Mouse (Mus musculus) kidney, adult 18-20 months (tissue): ENCODE results near the gene Mindy3.

Experiments
- DNase-seq: peaks from one replicate; pipeline ENCODE4 v3.0.0; 2021

The Mindy3 gene

DNA sequence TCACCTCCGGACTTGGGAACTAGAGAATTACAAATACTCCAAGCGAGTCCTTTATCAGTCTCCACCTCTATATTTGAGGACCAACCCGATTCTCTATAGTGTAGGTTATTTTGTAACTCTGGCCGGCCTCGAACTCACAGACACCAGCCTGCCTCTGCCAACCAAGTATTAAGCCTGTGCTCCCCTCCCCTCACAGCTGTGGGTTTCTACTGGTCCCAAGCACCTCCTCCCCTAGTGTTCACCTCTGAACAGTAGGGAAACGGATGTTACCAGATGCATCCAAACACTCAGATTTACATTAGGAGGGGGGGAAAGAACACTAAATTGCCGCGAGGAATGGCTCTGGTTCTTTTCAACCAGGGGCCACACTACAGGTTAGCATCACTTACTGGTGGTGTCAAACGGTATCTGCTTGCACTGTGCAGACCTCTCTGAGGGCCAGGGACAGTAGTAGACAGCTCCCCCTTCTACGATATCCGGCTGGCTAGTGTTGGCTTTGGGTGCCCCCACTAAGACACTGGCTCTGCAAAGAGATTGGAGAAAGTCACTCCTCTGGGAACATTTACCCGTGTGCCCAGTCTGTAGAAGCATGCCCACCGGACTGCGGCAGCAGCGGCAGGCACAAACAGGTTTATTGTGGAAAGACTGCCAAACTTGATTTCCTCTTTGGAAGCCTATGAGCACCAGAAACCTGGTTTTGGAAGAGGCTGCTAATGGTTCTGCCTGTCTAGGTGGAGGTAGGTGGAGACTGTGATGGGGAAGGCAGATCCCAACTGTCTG lies 118.6 kb downstream of the Mindy3 start:
- peak; percentile 26 for DNase-seq

DNA sequence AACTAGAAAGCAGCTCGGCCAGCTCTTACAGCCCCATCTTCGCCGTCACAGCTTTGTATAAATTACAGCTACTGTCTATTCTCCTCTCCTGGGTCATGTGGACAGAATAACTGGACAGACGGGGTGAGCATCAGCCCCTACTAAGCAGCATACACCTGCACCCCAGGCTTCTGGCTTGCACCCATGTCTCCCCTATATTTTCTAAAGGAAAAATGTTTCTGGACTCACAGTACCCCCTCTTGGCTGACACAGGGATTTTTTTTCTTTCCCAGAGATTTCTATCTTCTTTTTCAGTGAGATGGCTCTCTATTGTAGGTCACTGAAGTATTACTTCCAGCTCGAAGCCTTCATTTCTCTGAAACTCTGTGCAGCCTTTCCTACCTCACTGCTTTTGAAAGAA lies 122.0 kb downstream of the Mindy3 start:
- no peak for DNase-seq
